Mouse (Mus musculus): ENCODE results near the gene Rapgef4.
"Not testable (repeated sequence)": the region's sequence is repeated elsewhere in the genome, so short reads cannot be mapped to it uniquely, and the experiment has no call there.

Gene Rapgef4

DNA sequence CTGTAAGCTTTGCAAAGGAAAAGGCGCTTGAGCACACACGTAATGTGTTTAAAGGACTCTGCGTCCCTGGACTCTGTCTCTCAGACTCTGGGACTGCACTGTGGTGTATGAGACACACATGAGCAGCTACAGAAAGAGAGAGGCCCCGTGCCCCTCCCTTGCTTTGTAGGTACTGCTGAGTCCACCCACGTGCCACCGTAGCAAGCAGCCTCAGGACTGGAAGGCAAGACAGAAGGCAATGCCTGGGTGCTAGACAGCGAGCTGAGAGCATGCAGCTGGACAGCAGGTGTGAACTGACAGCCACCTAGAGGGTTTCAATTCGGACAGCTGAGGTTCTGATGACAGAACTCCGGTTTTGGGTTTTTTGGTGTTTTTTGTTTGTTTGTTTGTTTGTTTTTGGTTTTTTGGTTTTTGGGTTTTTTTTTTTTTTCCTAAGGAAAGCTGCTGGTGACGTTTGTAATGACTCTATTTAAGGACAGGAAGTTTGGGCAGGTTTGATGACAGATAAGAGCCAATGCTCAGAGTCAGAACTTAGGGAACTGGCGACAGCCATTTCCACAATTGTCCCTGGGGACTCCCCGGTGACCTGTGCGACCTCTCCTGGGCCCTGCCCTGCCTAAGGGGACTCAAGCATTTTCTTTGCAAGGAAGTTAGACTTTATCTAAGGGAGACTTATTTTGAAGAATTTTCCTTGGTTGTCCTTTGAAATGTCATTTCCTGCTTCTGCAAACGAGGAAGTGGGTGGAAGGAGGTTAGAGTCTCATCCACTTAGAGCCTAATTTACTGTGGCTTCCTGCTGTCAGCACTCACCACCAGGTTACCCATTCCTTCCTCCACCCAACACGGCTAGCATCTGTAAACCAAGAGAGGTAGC is 136.3 kb downstream of the Rapgef4 start:
- no peak for DNase-seq (ENCODE audit: low read depth, low spot score)

DNA sequence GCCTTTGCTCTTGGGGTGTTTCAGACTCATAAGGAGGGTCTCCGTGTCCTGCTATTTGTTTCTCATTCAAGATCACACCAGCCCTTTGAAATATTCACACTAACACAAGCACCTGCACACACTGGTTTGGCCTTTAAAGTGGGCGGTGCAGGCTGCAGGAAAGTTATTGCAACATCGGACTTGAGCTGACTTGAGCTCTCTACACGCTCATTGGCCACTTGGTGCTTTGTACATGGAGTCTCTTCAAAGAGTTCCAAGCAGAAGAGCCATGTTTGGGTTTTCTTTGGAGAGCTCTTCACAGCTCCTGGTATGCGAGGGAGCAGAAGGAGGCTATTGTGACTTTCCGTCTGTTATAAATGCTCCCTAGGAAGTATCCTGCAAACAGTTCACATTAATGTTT is 139.2 kb downstream of the Rapgef4 start:
- no peak for DNase-seq (ENCODE audit: low read depth, low spot score)

GRCm38 (mm10) chr2:72122410-72123223 is 141.6 kb downstream of the Rapgef4 start:
- no peak for DNase-seq (ENCODE audit: low read depth, low spot score)

- DNase-seq (ENCODE audit: low read depth, low spot score) = no peak
Observed at GRCm38 (mm10) chr2:72123851-72124250, 142.8 kb downstream of the Rapgef4 start.

GRCm38 (mm10) chr2:72125786-72126185 is 144.7 kb downstream of the Rapgef4 start:
- no peak for DNase-seq (ENCODE audit: low read depth, low spot score)

GRCm38 (mm10) chr2:72126411-72126810 is 145.4 kb downstream of the Rapgef4 start:
- DNase-seq (ENCODE audit: low read depth, low spot score) = no peak

DNA sequence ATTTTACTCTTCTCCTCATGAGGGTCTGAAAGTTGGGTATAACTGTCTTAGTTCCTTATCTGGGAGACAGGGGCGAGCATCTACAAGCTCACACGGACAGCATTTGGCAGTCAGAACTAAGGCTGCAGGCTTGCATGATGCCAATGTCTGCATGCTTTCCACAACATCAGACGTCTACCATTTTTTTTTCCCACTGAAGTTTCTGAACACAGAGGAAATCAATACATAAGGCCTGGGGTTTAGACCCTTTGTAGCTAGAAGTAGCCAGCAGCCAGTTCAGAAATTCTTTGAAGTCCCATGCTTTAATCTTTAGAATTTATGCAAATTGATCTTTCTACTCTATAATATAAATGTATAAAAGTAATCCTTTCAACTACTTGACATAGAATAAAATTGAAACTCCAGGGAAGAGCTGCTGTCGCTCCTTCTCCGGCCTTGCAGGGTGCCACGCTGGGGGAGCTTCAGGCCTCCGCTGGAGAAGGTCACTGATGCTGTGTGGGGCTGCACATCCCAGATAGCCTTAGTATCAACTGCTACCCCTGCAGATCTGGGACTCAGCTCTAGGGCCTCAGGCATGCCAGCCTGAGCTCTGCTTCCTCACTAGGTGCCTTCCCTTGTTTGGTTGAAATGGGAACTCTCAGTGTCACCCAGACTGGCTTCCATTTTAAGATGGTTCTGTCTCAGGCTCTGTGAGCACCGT is 148.7 kb downstream of the Rapgef4 start:
- no peak for DNase-seq (ENCODE audit: low read depth, low spot score)

DNA sequence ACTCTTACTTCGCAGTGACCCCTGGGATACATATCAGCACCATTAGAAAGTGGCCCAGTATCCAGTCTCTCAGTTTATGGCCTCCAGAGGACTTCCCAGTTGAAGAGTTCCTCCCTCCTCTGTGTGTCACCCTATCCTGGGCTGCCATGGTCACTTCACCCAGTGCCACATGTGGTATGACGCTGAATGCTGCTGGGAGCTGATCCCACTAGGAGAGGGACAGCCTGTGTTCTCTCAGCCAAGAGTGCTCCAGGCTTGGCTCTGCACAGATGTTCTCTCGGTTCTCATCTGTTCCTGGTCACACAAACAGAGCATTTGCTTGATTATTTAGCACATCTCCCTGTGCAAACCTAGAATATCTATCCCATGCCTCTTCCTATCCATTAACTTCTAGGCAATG is 151.2 kb downstream of the Rapgef4 start:
- no peak for DNase-seq (ENCODE audit: low read depth, low spot score)

DNA sequence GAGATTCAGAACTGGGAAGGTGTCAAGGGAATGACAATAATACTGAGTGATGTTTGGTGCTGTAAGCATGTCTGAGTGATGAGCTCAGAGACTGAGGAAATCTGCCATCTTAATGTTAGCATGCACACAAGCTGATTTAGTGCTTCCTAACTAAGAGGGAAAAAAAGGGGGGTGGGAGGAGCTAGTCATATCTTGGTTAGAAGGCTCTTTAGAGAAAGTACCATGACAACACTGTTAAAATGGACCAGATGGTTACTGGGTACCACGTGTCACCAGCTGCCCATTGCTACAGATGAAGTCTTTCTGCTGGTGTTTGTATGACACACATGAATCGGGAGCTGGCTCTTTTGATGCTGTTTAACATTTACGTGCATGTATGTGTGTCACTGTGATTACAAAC is 155.0 kb downstream of the Rapgef4 start:
- no peak for DNase-seq (ENCODE audit: low read depth, low spot score)

DNA sequence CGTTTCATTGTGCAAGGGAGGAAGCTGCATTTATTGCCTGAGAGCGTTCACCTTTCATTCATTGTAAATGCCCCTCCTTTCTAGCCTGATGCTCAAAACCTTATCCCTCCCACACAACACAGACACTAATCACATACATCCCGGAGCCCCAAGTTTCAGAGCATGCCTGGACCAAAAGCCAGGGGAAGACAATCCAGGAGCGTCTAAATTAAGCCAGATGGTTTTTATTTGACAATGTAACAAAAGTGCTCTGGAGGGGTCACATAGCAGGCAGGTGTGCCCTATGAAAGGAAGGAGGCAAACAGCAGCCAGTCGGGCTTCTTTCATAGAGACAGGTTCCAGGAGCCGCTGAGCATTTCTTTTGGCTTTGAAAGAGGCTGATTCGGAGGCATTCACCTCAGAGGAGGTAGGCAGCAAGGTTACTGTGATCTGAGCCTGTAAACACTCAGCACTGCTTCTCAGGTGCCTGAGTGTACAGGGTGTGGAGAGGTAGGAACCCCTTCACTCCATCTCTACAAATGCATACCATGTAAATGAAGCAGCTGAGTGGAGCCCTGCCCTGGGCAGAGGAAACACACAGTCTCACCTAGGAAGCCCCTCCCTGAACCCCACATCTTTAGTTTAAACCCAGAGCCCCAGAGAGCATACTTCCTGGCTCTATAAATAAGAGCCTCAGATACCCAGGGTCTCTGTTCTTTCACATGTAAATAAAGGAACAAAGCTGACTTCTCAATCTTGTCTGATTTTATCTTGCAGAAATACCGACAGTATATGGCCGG is 155.6 kb downstream of the Rapgef4 start:
- DNase-seq (ENCODE audit: low read depth, low spot score) = peak; percentile 15

DNA sequence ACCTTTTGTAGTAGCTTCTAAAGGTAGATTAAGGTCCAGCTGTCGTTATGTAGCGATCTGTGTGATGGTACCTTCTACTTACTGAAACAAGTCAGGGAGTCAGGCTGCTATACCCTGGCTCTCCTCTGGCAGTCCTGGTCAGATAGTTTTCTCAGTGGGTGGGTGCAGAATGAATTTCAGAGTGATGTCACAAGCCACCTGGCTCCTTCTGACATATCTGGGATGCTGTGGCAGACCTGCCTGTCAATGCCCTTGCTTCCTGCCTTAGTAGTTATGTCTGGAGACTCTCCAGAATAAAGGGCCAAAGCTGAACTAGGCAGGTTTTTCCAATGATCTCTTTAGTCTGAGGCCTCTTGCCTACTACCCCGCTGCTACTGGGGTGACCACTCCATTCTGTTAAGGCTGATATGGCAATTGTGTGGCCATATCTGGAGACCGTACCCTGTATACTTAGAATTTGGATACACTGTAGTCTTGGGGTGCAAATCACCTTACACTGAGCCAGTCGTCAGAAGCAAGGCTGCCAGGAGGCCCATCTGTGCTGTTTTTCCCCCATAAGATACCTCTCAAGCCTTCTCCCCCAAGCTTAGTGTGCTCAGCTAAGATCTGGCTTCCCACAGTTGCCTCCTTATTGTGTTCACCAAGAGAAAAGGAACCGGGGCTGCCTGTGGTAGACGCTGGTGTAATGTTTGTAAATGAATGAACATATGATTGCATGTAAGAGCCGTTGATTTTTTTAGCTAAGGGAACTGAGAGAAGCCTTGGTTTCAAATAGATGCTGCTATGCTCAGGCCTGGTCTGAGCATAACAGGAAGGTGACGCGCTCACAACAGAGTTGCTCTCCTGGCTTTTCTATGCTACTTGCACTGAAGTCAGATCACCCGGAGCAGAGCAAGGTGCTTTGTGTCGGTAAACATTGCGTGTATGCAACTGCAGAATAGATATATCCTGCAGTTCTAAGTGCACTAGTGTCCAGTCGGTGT is 159.1 kb downstream of the Rapgef4 start:
- DNase-seq (ENCODE audit: low read depth, low spot score) = no peak

DNA sequence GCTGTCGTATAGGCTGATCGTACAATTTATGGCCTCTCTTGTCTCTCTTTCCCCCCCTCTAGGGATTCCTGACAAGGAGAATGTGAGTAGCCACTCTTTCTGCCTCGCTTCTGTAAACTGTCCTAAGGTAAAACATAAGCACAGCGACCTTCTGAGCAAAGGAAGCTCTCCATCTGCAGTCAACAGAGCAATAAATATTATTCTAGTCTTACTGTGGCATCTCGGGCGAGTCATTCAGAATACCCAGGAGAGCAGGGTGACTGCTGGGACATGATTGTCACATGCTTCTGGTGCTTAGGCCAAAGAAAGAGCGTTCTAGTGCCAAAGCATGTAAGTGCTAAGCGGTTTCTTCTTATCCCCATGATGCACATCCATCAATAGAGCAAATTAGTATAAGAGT is 160.1 kb downstream of the Rapgef4 start:
- no peak for DNase-seq (ENCODE audit: low read depth, low spot score)

DNA sequence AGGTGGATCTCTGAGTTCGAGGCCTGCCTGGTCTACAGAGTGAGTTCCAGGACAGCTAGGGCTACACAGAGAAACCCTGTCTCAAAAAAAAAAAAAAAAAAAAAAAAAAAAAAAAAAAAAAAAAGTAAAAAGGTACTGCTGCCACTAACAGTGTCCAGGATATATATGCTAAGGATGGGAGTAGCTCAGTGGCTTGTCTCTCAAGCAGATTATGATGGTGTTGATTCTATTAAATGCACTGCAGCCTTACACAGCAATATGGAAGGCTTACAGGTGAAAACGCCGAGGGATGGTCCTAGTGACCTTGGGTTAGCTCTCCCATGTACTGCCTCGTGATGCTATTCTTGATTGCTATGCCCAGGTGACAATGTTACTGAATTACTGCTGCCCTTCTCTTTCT is 160.7 kb downstream of the Rapgef4 start:
- not testable (repeated sequence) for DNase-seq (ENCODE audit: low read depth, low spot score)

GRCm38 (mm10) chr2:72143413-72143812 is 162.4 kb downstream of the Rapgef4 start:
- DNase-seq (ENCODE audit: low read depth, low spot score) = no peak

- no peak for DNase-seq (ENCODE audit: low read depth, low spot score)
Observed at GRCm38 (mm10) chr2:72144576-72145200, 163.6 kb downstream of the Rapgef4 start.

- no peak for DNase-seq (ENCODE audit: low read depth, low spot score)
Observed at GRCm38 (mm10) chr2:72145281-72145875, 164.3 kb downstream of the Rapgef4 start.

DNA sequence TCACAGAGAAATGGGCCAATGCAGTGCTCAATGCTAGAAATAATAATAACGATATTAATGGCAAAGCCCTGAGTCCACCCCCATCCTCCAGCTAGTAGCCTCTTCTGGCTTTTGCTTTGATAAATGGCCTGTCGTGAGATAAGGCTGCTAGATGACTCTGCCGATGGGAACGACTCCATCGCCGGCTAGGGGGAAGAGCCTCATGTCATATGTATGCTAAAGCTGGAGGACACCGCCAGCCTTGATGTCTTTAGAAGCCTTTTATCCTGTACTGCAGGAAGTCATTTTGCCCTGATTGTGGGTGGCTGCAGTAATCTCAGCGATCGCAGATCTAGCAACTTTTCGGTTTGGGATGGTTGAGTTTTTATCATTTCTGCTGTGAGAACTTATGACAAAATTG is 165.0 kb downstream of the Rapgef4 start:
- no peak for DNase-seq (ENCODE audit: low read depth, low spot score)

GRCm38 (mm10) chr2:72147246-72147645 is 166.2 kb downstream of the Rapgef4 start:
- no peak for DNase-seq (ENCODE audit: low read depth, low spot score)

- no peak for DNase-seq (ENCODE audit: low read depth, low spot score)
Observed at GRCm38 (mm10) chr2:72147695-72148094, 166.7 kb downstream of the Rapgef4 start.
